ENCODE assay signal across 23 mouse cellular contexts in genomic region chr14:79633196-79633595, GRCm38 (mm10). TPM values are rescaled to one million over a fixed set of nuclear protein-coding genes. Genes with fewer than 3 reads are reported as not detected.
DNase-seq lines count a peak whose midpoint lies in the region; ATAC-seq and TF ChIP-seq lines count a peak whose summit lies in the region.
"Had no signal": no experiment of that assay in that cellular context is flagged by ENCODE, and none has a peak within 500 bp of the region (broad histone marks: within the 10 kb centered on the region; RNA-seq: fewer than 3 reads in every experiment).

No protein-coding gene starts in this region.

- 81% methylated on average over 2 of the region's 2 CpGs for WGBS in kidney, adult 2 months
- 91% methylated on average over 2 of the region's 2 CpGs for WGBS in kidney, embryonic 16.5 days
- 94% methylated on average over 2 of the region's 2 CpGs for WGBS in midbrain, postnatal 0 days

- TF ChIP-seq POLR2A in kidney, adult 2 months (IDR thresholded peaks at IDR 0.05; ENCODE audit: low read depth, low read length), result no peak

- no peaks in the 10 kb centered on the region for H3K4me1 ChIP-seq in kidney, adult 2 months (ENCODE audit: control insufficient read depth, insufficient read depth, low read length)
- no peaks in the 10 kb centered on the region for H3K4me1 ChIP-seq in kidney, embryonic 16.5 days (ENCODE audit: insufficient read depth, low read length)
- no peaks in the 10 kb centered on the region for H3K4me1 ChIP-seq in midbrain, postnatal 0 days (ENCODE audit: insufficient read depth, low read length)
- H3K4me1 ChIP-seq: hindbrain, embryonic 12.5 days; neural tube, embryonic 15.5 days had no signal

- ATAC-seq in kidney, embryonic 16.5 days (ENCODE audit: low FRiP score, low TSS enrichment), result no peak
- ATAC-seq in midbrain, postnatal 0 days (ENCODE audit: low FRiP score), result no peak
- ATAC-seq: CD4-positive, CD25-positive, alpha-beta regulatory T cell, adult 4 months; forebrain, embryonic 16.5 days; intestine, postnatal 0 days had no signal

- H3K9ac ChIP-seq in kidney, embryonic 16.5 days (replicated peaks; ENCODE audit: low read length), result no peak overlapping the region
- no peak overlapping the region for H3K9ac ChIP-seq in midbrain, postnatal 0 days (replicated peaks; ENCODE audit: low read length, poor library complexity, severe bottlenecking)
- H3K9ac ChIP-seq: hindbrain, embryonic 12.5 days; limb, embryonic 12.5 days; liver, embryonic 14.5 days; neural tube, embryonic 15.5 days had no signal

- peaks cover 3% of the 10 kb centered on the region for H3K36me3 ChIP-seq in kidney, adult 2 months (ENCODE audit: control insufficient read depth, insufficient read depth, low read length)
- H3K36me3 ChIP-seq in kidney, embryonic 16.5 days (ENCODE audit: insufficient read depth, low read length), result peaks cover 22% of the 10 kb centered on the region
- 0 out of 2 replicates have a peak, but pooled peaks cover 3% of the 10 kb centered on the region for H3K36me3 ChIP-seq in midbrain, postnatal 0 days (ENCODE audit: insufficient read depth, low read length)

- no peaks in the 10 kb centered on the region for H3K9me3 ChIP-seq in kidney, embryonic 16.5 days (ENCODE audit: low read length)
- H3K9me3 ChIP-seq in midbrain, postnatal 0 days (ENCODE audit: low read length), result no peaks in the 10 kb centered on the region
- H3K9me3 ChIP-seq: embryonic facial prominence, embryonic 10.5 days; hindbrain, embryonic 12.5 days; limb, embryonic 12.5 days; neural tube, embryonic 15.5 days had no signal

- no peak overlapping the region for H3K27ac ChIP-seq in kidney, adult 2 months (ENCODE audit: insufficient read depth, low read depth, low read length)
- no peak overlapping the region for H3K27ac ChIP-seq in kidney, embryonic 16.5 days (ENCODE audit: low read length)
- no peak overlapping the region for H3K27ac ChIP-seq in midbrain, postnatal 0 days (ENCODE audit: low read depth, low read length)
- H3K27ac ChIP-seq: embryonic facial prominence, embryonic 10.5 days; hindbrain, embryonic 12.5 days; limb, embryonic 12.5 days; liver, embryonic 14.5 days; neural tube, embryonic 15.5 days had no signal

- no peaks in the 10 kb centered on the region for H3K27me3 ChIP-seq in kidney, adult 2 months (replicated peaks; ENCODE audit: control insufficient read depth, insufficient read depth, low read length)
- H3K27me3 ChIP-seq in kidney, embryonic 16.5 days (ENCODE audit: insufficient read depth, low read length), result no peaks in the 10 kb centered on the region
- no peaks in the 10 kb centered on the region for H3K27me3 ChIP-seq in midbrain, postnatal 0 days (ENCODE audit: insufficient read depth, low read length)
- H3K27me3 ChIP-seq: hindbrain, embryonic 12.5 days; limb, embryonic 12.5 days; neural tube, embryonic 15.5 days had no signal

- H3K4me3 ChIP-seq in kidney, adult 2 months (ENCODE audit: insufficient read depth, low read depth, low read length), result no peak overlapping the region
- no peak overlapping the region for H3K4me3 ChIP-seq in kidney, embryonic 16.5 days (ENCODE audit: low read length)
- H3K4me3 ChIP-seq in midbrain, postnatal 0 days (ENCODE audit: low read depth, low read length), result no peak overlapping the region
- H3K4me3 ChIP-seq: embryonic facial prominence, embryonic 10.5 days; hindbrain, embryonic 12.5 days; limb, embryonic 12.5 days; neural tube, embryonic 15.5 days had no signal

- no peak overlapping the region for H3K4me2 ChIP-seq in kidney, embryonic 16.5 days (replicated peaks; ENCODE audit: low read depth, low read length)
- H3K4me2 ChIP-seq in midbrain, postnatal 0 days (ENCODE audit: low read depth, low read length, poor library complexity, severe bottlenecking), result no peak overlapping the region
- H3K4me2 ChIP-seq: heart, embryonic 11.5 days; hindbrain, embryonic 12.5 days; limb, embryonic 12.5 days; midbrain, embryonic 11.5 days; neural tube, embryonic 15.5 days had no signal

- no peak for TF ChIP-seq CTCF in kidney, adult 2 months (conservative IDR thresholded peaks at IDR 0.05; ENCODE audit: insufficient read depth, insufficient read length, low read depth, low read length)
- TF ChIP-seq CTCF in midbrain, postnatal 0 days (IDR thresholded peaks at IDR 0.05), result no peak

- peak; percentile 14 for DNase-seq in adrenal gland, adult 8-10 months
- no peak for DNase-seq in adrenal gland, adult 18-20 months (ENCODE audit: low spot score in 2 of 2)
- DNase-seq in kidney, adult 2 months, result peak; percentile 54
- peak; percentile 41 for DNase-seq in lung, postnatal 36 days
- DNase-seq in lung, postnatal 4 days, result no peak
- no peak for DNase-seq in midbrain, postnatal 0 days (ENCODE audit: low spot score)
- DNase-seq: cerebellum, adult 11-12 months; cerebellum, postnatal 10 days; gastrocnemius, postnatal 25 days; kidney, postnatal 25 days; layer of hippocampus, postnatal 36 days had no signal

RNA-seq across cellular contexts. Expression of gene Cnmd, which starts 28.8 kb away (rescaled TPM):
- total RNA-seq in adrenal gland, adult 8-10 months (2022), result 1 to 10 TPM; 1.5 to 4.2 (median 1.7) TPM
- 1 to 10 TPM in 1 of 2 experiments, under 1 TPM in 1; 0.93 to 2.0 TPM for total RNA-seq in adrenal gland, adult 18-20 months (2021)
- 0.09 and 0.20 TPM in 2 replicates for polyA plus RNA-seq in kidney, adult 2 months (2012; rRNA removed)
- 2.0 and 2.6 TPM in 2 replicates for polyA plus RNA-seq in kidney, embryonic 16.5 days (2015; fragmentation: Nextera tagmentation; extraction: Ambion mirVana)
- total RNA-seq in midbrain, postnatal 0 days (2014; rRNA removed), result 2.0 and 3.1 TPM in 2 replicates
- polyA plus RNA-seq in midbrain, postnatal 0 days (2015; fragmentation: Nextera tagmentation; extraction: Ambion mirVana), result 4.0 and 4.3 TPM in 2 replicates
- polyA plus RNA-seq: CD4-positive, CD25-positive, alpha-beta regulatory T cell, adult 4 months; small intestine, adult 2 months had no signal

RNA-seq across cellular contexts. Expression of gene Sugt1, which starts 45.7 kb away (rescaled TPM):
- 100 to 1,000 TPM in 1 of 4 experiments, 10 to 100 TPM in 3; 79.3 to 118 (median 93.0) TPM for total RNA-seq in adrenal gland, adult 8-10 months (2022)
- total RNA-seq in adrenal gland, adult 18-20 months (2021), result 100 to 1,000 TPM in 1 of 2 experiments, 10 to 100 TPM in 1; 79.4 to 121 TPM
- 6.8 and 10.6 TPM in 2 replicates for polyA plus RNA-seq in kidney, adult 2 months (2012; rRNA removed)
- 114 and 118 TPM in 2 replicates for polyA plus RNA-seq in kidney, embryonic 16.5 days (2015; fragmentation: Nextera tagmentation; extraction: Ambion mirVana)
- total RNA-seq in midbrain, postnatal 0 days (2014; rRNA removed), result 19.1 and 36.1 TPM in 2 replicates
- polyA plus RNA-seq in midbrain, postnatal 0 days (2015; fragmentation: Nextera tagmentation; extraction: Ambion mirVana), result 86.0 and 87.0 TPM in 2 replicates

Comparison
In these comparisons a context has a peak if more than half of its experiments do, and no peak if none do; other contexts are left out.
1. DNase-seq: peak in adrenal gland, adult 8-10 months (single experiment), kidney, adult 2 months (single experiment) and lung, postnatal 36 days (single experiment); none in adrenal gland, adult 18-20 months (0 of 2), lung, postnatal 4 days (0 of 2) and midbrain, postnatal 0 days (single experiment).